Mouse (Mus musculus): ENCODE measurements around the gene 4930522L14Rik.
"Not testable (repeated sequence)": the region's sequence is repeated elsewhere in the genome, so short reads cannot be mapped to it uniquely, and the experiment has no call there.

Gene 4930522L14Rik

GRCm38 (mm10) chr5:109751391-109752071, at the start of gene 4930522L14Rik:
TSS of gene 4930522L14Rik (minus strand) at chr5:109751886.
- peak; percentile 64 for DNase-seq (ENCODE audit: low spot score)

GRCm38 (mm10) chr5:109801466-109801865, 49.8 kb upstream of the 4930522L14Rik start:
- DNase-seq (ENCODE audit: low spot score): not testable (repeated sequence)

- DNase-seq (ENCODE audit: low spot score): not testable (repeated sequence)
Observed at GRCm38 (mm10) chr5:109799948-109800347, 48.3 kb upstream of the 4930522L14Rik start.

- not testable (repeated sequence) for DNase-seq (ENCODE audit: low spot score)
Observed at GRCm38 (mm10) chr5:109797017-109797416, 45.3 kb upstream of the 4930522L14Rik start.

- DNase-seq (ENCODE audit: low spot score): peak; percentile 11
Observed at GRCm38 (mm10) chr5:109795967-109796652, 44.4 kb upstream of the 4930522L14Rik start.

- not testable (repeated sequence) for DNase-seq (ENCODE audit: low spot score)
Observed at GRCm38 (mm10) chr5:109752073-109752780, 541 bp upstream of the 4930522L14Rik start.

GRCm38 (mm10) chr5:109745081-109745480, 6.6 kb downstream of the 4930522L14Rik start:
- not testable (repeated sequence) for DNase-seq (ENCODE audit: low spot score)

- not testable (repeated sequence) for DNase-seq (ENCODE audit: low spot score)
Observed at GRCm38 (mm10) chr5:109717341-109717740, 34.3 kb downstream of the 4930522L14Rik start.

- DNase-seq (ENCODE audit: low spot score): not testable (repeated sequence)
Observed at GRCm38 (mm10) chr5:109691205-109691965, 60.3 kb downstream of the 4930522L14Rik start.

GRCm38 (mm10) chr5:109690537-109691201, 61.0 kb downstream of the 4930522L14Rik start, which contains the start of gene 5430403G16Rik:
TSS of gene 5430403G16Rik (minus strand) at chr5:109691041.
- DNase-seq (ENCODE audit: low spot score): peak; percentile 60
